Mouse (Mus musculus) hindbrain, embryonic 11.5 days (tissue): ENCODE measurements around the gene Gosr2. TPM values are rescaled to one million over a fixed set of nuclear protein-coding genes. Genes with fewer than 3 reads are reported as not detected.

ENCODE experiments used
- ATAC-seq: fragments of 200-750 bp; cut with Nextera tagmentation; 2 replicates; pipeline ENCODE4 v1.8.0; 2017; ENCODE audit warnings: mild to moderate bottlenecking, moderate TSS enrichment, moderate library complexity; ENCODE audit not compliant: low FRiP score
- DNase-seq: peaks from one replicate; pipeline ENCODE4 v3.0.0-alpha.2; 2015; ENCODE audit warnings: low spot score
- H3K27ac ChIP-seq: fragments of 300-500 bp; sonication (generic); 2 replicates; pipeline ENCODE4 v1.5.1; 2014; ENCODE audit warnings: mild to moderate bottlenecking, low read depth, low read length
- H3K27me3 ChIP-seq: fragments of 300-500 bp; sonication (generic); 2 replicates; pipeline ENCODE4 v1.6.1; 2014; ENCODE audit warnings: mild to moderate bottlenecking, low read length, moderate library complexity, mixed read lengths; ENCODE audit not compliant: control insufficient read depth, insufficient read depth
- H3K36me3 ChIP-seq: fragments of 300-500 bp; sonication (generic); 2 replicates; pipeline ENCODE4 v1.6.1; 2014; ENCODE audit warnings: mild to moderate bottlenecking, low read length, moderate library complexity, mixed read lengths; ENCODE audit not compliant: control insufficient read depth, insufficient read depth
- H3K4me1 ChIP-seq: fragments of 300-500 bp; sonication (generic); replicated peaks from 2 replicates; pipeline ENCODE4 v1.6.1; 2014; ENCODE audit warnings: low read length, mixed read lengths; ENCODE audit not compliant: control insufficient read depth, insufficient read depth
- H3K4me2 ChIP-seq: fragments of 300-500 bp; sonication (generic); replicated peaks from 2 replicates; pipeline ENCODE4 v1.6.1; 2014; ENCODE audit warnings: mild to moderate bottlenecking, low read depth, low read length
- H3K4me3 ChIP-seq: fragments of 300-500 bp; sonication (generic); 2 replicates; pipeline ENCODE4 v1.5.1; 2014; ENCODE audit warnings: low read depth, low read length
- H3K9ac ChIP-seq: fragments of 300-500 bp; sonication (generic); 2 replicates; pipeline ENCODE4 v1.6.1; 2014; ENCODE audit warnings: low read depth, low read length
- H3K9me3 ChIP-seq: fragments of 300-500 bp; sonication (generic); 2 replicates; pipeline ENCODE4 v1.6.1; 2016; ENCODE audit warnings: low read length; ENCODE audit not compliant: control insufficient read depth
- WGBS: fragments of 180-500 bp; shearing (Covaris S2); extraction: QIAGEN DNeasy Blood & Tissue Kit; methylation state at CpG from one replicate; pipeline ENCODE4 v1.1.7; 2014; 5-methylcytosine and 5-hydroxymethylcytosine counted together
- polyA plus RNA-seq: library from polyadenylated mRNA; unstranded; fragments of >200 nt; fragmentation: Nextera tagmentation; extraction: Ambion mirVana; gene quantifications from 2 replicates; pipeline ENCODE4 v1.2.1, GENCODE M21; 2014

Gosr2 gene
- polyA plus RNA-seq, 1 experiment from 2014 or later = 75.2 TPM

DNA sequence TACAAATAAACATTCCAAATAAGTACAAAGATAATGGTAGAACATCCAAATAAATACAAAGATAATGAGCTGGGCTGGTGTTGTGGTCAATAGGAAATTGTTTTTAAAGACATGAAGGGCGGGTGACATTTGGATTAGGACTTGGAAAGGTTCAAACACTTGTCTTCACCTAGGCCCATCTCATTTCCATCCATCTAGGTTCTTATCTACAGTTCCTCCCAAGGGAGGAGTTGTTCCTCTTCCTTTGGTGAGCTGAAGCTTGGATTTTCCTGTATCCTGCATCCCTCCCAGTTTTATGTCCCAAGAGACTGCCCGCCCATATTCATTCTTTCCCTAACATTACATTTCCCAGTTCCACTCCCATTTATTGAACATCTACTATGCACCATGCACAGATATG lies 528 bp upstream of the Gosr2 start:
- 79% methylated on average over 2 of the region's 2 CpGs for WGBS
- ATAC-seq (no peak), DNase-seq (no peak)
- Histone ChIP-seq H3K27me3 (no peaks in the 10 kb centered on the region), H3K9me3 (no peaks in the 10 kb centered on the region), H3K4me1 (0 out of 2 replicates have a peak, but pooled peaks cover 2% of the 10 kb centered on the region), H3K9ac (peak overlapping the region; percentile 90), H3K27ac (peak overlapping the region; percentile 95; the same call in 1 of the 2 replicates), H3K36me3 (no peaks in the 10 kb centered on the region), H3K4me3 (peak overlapping the region; percentile 92), H3K4me2 (peak overlapping the region; percentile 58)

DNA sequence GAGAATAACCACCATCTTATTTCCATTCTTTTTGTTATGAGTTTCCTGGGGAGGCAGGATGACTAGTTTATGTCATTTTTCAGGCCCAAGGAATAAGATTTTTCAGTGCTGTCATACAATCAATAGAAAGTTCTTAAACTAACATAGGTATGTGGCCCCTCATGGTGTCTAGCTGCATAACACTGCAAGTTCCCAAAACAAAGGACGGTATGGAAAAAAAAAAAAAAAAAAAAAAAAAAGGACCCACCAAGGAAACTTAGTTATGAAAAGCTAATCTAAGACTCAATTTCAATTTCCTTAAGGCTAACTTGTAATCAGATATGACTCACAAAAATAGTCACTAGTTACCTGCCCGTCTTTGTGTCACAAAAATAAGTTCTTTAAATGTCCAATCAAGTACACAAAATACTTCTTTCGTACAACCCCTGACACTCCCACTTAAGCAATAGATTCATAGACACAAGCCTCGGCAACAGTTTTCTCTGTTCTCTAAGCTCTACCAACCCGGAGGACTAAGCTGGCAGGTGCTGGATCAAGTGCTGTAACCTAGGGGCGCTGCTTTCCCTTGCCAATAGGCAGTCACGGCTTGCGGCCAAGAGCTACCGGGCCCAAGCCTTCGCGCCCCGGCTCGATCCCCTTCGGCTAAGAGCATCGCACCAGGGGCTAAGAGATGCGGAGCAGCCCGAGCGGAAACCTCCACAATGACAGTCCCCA lies 690 bp downstream of the Gosr2 start:
- DNase-seq (no peak), ATAC-seq (peak; percentile 82)
- 0 out of 2 replicates have a peak, but pooled peaks cover 2% of the 10 kb centered on the region for H3K4me1 ChIP-seq
- WGBS = 4% methylated on average over 18 of the region's 18 CpGs
- H3K9me3 ChIP-seq = no peaks in the 10 kb centered on the region
- H3K4me3 ChIP-seq = peak overlapping the region; percentile 92
- H3K27me3 ChIP-seq = no peaks in the 10 kb centered on the region
- peak overlapping the region; percentile 58 for H3K4me2 ChIP-seq
- H3K9ac ChIP-seq = peak overlapping the region; percentile 90
- H3K27ac ChIP-seq = peak overlapping the region; percentile 95
- no peaks in the 10 kb centered on the region for H3K36me3 ChIP-seq

DNA sequence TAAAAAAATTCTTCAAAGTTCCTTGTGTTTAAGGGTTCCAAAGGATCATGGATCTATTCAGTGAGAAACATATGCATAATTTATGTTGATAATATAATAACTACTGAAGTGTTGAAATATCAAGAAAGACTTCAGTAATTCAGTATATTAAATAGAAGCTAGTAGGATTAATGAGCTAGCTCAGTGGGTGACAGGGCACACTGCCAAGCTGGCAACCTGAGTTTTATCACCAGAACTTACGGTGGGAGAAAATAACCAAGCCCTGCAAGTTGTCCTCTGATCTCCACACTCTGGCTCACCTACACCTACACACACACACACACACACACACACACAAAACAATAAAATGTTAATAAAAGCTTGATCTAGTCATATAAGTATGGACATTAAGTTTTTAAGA lies 4.5 kb downstream of the Gosr2 start:
- DNase-seq (no peak), ATAC-seq (no peak)
- H3K27ac ChIP-seq = no peak overlapping the region
- no peaks in the 10 kb centered on the region for H3K4me1 ChIP-seq
- no peak overlapping the region for H3K4me3 ChIP-seq
- H3K9ac ChIP-seq = no peak overlapping the region
- H3K27me3 ChIP-seq = no peaks in the 10 kb centered on the region
- H3K9me3 ChIP-seq = no peaks in the 10 kb centered on the region
- WGBS = 96% methylated on average over 1 of the region's 1 CpGs
- H3K4me2 ChIP-seq = no peak overlapping the region
- no peaks in the 10 kb centered on the region for H3K36me3 ChIP-seq

DNA sequence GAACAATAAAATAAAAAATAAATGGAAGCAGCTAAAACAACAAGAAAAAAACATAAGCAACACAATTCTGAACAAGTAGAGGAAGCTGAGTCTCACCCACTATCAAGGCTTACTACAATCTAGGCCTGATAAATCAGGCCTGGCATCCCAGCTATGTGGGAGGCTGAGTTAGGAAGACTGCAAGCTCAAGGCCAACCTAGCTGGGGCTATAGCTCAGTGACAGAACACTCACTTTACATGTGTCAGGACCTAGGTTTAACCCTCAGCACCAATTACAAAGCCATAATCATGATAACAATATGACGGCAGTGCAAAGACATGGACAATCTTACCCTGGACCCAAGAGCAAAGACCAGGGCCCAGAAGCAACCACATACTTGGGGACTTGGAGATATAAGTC lies 6.7 kb downstream of the Gosr2 start:
- H3K4me1 ChIP-seq = no peaks in the 10 kb centered on the region
- WGBS = 95% methylated on average over 1 of the region's 1 CpGs
- no peaks in the 10 kb centered on the region for H3K9me3 ChIP-seq
- DNase-seq = no peak
- H3K4me2 ChIP-seq = no peak overlapping the region
- H3K27me3 ChIP-seq = no peaks in the 10 kb centered on the region
- no peak for ATAC-seq
- no peaks in the 10 kb centered on the region for H3K36me3 ChIP-seq
- H3K4me3 ChIP-seq = no peak overlapping the region
- no peak overlapping the region for H3K27ac ChIP-seq
- H3K9ac ChIP-seq = no peak overlapping the region

DNA sequence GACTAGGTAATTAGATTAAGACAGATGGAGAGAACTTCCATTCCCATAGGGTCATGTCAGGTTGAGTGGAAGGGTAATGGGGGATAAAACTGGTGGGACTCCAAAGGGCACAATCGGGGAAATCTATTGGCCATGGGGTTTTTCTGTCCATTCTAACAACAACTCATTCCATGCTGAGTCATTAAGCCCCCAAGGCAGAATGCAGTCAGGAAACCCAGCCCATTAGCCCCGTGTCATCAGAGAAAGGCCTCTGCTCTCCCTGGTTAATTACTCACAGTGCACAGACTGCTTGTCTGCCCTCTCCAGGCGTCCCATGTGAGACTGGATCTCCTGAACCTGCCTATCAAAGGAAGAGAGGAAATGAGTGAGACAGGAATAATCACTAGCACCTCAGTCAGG lies 8.7 kb downstream of the Gosr2 start:
- Histone ChIP-seq H3K36me3 (peaks cover 2% of the 10 kb centered on the region; the same call in 1 of the 2 replicates), H3K27me3 (no peaks in the 10 kb centered on the region), H3K4me1 (no peaks in the 10 kb centered on the region), H3K4me3 (no peak overlapping the region), H3K9ac (no peak overlapping the region), H3K27ac (no peak overlapping the region), H3K9me3 (no peaks in the 10 kb centered on the region), H3K4me2 (no peak overlapping the region)
- WGBS = 42% methylated on average over 3 of the region's 3 CpGs
- no peak for DNase-seq
- no peak for ATAC-seq

DNA sequence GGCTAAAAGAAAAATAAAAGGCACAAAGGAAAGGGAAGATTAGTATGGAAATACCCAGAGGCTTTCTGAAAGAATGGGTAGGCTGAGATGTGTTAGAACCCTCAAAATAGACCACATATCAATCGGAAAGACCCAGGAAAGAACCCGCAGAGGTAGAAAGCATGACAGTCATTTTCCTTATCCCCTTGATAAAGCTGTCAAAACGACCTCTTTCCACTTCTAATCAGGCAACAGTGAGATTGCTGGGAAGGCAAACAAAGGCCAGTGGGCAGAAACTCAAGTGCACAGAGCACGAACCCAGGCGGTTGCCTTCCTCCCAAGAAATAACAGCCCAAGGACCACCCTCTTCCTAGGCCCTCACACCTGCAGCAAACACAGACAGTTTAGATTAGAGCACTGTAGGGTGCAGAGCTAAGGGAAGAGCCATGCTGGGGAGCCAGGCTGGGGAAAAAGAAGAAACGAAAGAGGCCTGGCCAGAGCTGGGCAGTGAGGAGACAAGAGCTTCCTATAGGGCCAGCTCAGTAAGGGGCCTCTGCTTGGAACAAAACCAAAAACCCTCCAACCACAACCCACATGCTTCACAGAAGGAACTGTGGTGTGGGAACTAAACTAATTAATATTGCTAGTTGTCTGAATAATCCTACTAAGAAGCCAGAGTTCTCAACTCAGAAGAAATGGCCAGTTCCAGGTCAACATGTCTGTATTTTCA lies 9.3 kb downstream of the Gosr2 start:
- DNase-seq (no peak), ATAC-seq (no peak)
- H3K4me2 ChIP-seq = no peak overlapping the region
- H3K27me3 ChIP-seq = no peaks in the 10 kb centered on the region
- WGBS = 75% methylated on average over 6 of the region's 6 CpGs
- H3K9ac ChIP-seq = no peak overlapping the region
- H3K9me3 ChIP-seq = no peaks in the 10 kb centered on the region
- peaks cover 2% of the 10 kb centered on the region for H3K36me3 ChIP-seq
- no peak overlapping the region for H3K4me3 ChIP-seq
- no peak overlapping the region for H3K27ac ChIP-seq
- H3K4me1 ChIP-seq = no peaks in the 10 kb centered on the region

DNA sequence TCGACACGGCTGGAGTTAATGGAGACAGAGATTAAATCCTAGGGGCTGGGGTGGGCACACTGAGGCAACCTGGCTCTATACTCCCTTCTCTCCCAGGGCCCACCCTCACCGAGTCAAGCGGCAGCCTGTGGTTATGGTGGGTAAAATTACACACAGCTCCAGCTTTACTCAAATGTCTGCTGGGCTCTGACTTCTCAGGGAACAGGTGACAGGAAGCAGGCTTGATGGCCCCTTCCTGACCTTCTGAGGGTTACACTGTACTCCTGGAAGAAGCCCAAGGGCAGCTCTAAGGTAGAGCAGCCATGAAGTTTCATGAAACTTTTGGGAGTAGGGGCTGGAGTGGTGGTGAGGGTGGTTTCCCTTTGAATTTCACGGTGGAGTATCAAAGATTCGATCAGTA lies 11.0 kb downstream of the Gosr2 start:
- Histone ChIP-seq H3K4me3 (no peak overlapping the region), H3K4me2 (no peak overlapping the region), H3K4me1 (no peaks in the 10 kb centered on the region), H3K9me3 (no peaks in the 10 kb centered on the region), H3K27me3 (no peaks in the 10 kb centered on the region), H3K27ac (no peak overlapping the region), H3K36me3 (peaks cover 2% of the 10 kb centered on the region), H3K9ac (no peak overlapping the region)
- WGBS = 94% methylated on average over 6 of the region's 6 CpGs
- ATAC-seq (no peak), DNase-seq (no peak)

DNA sequence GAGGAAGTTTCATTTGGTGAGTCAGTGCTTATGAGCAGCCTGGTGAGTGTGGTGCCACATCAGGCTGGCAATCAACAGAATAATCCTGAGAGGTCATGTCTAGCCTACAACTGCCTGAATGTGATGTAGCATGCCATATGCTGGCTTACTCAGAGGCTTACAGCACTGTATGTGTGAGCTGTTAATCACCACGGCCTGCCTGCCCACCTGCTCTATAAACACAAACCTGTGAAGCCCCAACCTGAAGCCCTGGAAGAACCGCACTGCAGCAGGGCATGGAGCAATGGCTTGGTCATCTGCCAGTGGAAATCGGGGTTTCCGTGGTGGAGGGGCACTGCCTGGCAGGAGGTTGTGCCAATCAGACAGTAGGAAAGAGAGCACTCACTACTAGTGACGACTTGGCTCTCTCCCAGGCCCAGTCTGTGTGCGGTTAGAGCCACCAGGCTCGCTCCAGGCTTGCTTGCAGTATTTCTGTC lies 12.4 kb downstream of the Gosr2 start:
- Histone ChIP-seq H3K27ac (no peak overlapping the region), H3K36me3 (peaks cover 3% of the 10 kb centered on the region), H3K4me3 (no peak overlapping the region), H3K4me1 (no peaks in the 10 kb centered on the region), H3K27me3 (no peaks in the 10 kb centered on the region), H3K4me2 (no peak overlapping the region), H3K9ac (no peak overlapping the region), H3K9me3 (no peaks in the 10 kb centered on the region)
- ATAC-seq (no peak), DNase-seq (no peak)
- WGBS = 92% methylated on average over 7 of the region's 7 CpGs
